Mouse (Mus musculus): ENCODE measurements at regions not wholly inside any gene's neighbourhood (a gene's known extent, or its start where the extent isn't known, plus 50 kb on each side); places are given as distances from the start of the nearest gene placed in this dataset.
A peak's percentile ranks its signal among the peaks of the same experiment; 100 is the strongest.

GRCm38 (mm10) chr3:74289864-74290263 is 581.6 kb upstream of the Bche start:
- peak in 1 of 2 experiments; percentile 1 for DNase-seq

DNA sequence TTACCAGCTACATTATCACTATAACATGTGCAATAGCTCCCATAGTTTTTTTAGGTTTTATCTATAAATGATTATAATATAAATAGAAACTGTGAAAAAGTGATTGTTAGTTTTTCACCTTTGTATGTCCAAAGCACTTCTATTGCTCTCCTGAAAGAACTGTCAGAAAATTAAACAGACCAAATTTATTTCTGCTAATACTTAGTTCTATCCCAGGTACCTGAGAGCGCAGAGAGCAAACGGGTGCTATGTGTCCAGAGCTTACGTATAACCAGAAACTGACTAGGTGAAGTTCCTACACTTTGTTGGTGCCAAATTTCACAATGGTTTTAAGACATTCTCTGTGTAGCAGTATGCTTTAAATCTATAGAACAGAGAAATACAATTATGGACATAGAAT is 535.4 kb upstream of the Bche start:
- DNase-seq: no peak

Measured in cerebellum, adult 18-20 months (tissue).